Mouse (Mus musculus) spleen, postnatal 10 days (tissue): Measurements from ENCODE around the gene Ggt5.
A peak's percentile ranks its signal among the peaks of the same experiment; 100 is the strongest.

Experiments
- DNase-seq, 2 experiments: peaks; one replicate each; pipeline ENCODE4 v3.0.0; 2021 to 2022; ENCODE audit warnings: low spot score in 2 of 2

Ggt5 gene

DNA sequence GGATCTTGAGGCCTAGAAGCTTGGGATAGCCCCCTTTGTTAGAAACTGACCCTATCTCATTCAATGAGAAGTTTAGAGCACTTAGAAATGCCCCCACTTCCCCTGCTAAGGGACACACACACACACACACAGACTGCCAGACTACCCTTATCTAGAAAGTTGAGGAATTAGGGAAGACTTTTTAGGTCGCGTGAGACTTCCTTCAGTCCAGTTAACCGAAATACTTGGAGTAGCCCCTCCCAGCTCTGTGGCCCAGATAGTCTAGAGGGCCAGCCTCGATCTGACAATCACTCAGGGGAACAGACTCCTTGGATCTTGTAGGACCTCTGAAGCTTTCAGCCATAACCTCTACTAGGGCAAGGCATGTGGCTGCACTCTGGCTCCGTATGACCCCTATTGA lies 21.1 kb upstream of the Ggt5 start:
- no peak for DNase-seq

DNA sequence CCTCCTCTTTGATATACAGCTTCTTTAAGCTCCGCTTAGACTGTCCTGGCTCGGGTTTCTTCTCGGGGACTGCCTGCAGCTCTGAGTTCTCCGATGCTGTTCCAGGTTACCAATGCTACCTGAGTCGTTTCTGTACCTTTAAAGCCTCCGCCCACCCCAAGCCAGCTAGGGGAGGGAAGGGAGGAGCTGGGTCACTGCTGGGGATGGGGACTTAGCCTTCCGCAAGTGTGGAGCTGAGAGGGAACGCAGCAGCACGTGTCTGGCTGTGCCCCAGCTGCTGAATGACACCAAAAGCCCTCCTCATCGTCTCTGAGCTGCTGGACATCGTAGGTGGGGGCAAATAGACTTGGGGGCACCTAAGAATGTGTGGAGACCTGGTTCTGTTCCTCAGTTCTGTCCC lies 20.7 kb upstream of the Ggt5 start:
- no peak for DNase-seq

DNA sequence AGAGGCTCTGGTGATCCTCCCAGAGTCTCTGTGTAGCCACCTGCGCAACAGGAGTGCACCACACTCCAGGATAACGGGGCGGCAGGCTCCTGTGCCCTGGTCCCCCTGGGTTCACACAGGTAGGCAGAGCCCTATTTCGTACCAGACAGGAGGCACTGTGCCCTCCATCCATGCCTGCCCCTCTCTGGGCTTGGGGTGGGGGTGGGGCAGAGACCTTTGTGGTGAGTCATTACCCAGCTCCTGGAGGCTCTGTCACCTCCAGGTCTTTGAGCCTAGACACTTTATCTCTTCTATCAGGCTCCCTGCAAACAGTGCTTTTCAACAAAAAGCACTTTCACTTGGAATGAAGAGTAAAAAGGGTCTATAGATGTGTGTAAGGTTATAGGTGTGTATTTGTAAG lies 20.3 kb upstream of the Ggt5 start:
- no peak for DNase-seq

DNA sequence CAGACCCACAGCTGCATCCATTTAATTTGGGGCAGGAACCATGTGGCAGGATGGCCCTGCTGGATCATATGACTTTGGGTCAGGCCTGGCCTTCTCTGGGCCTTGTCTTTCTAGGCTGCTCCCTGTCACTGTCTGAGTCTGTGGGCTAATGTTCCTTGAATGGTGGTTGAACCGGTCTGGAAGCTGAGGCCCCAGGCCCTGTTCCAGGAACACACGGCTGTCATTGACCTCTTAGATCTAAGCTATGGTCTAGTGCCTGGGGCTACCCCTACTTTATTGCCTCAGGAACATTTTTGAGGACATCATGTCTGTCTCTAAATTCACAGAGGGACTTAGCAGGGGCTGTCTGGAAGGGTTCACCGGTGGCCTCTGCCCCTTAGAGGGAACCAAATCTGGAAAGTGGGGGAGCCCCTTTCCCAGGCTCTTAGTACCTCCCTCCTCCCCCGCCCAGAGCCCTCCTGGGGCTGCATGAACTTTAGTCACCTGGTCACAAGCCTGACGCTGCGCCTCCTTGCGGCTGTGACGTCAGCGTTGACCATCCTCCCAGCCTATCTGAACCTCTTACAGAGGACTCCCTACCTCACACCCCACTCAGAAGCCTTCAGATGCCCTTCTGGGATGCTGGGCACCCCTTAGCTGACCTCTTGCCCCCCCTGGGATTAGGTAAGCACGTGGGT lies 18.0 kb upstream of the Ggt5 start:
- DNase-seq, result no peak

DNA sequence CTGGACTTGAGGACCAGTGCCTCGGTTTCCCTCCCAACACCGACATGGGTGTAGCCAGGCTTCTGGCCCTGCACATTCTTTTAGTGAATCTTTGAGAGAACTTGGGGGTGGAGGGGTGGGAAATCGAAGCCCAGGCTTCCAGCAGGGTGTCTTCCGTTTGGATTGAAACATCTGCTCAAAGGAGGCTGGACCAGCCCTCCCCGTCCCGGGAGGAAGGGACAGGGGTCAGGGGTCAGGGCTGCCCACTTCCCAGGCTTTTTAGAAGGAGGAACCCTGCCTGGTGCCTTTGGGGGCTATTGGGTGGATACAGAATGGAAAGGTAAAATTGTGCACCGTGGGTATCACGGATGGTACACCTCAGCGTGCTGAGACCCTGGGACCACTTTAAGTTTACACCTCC lies 17.2 kb upstream of the Ggt5 start:
- no peak for DNase-seq

DNA sequence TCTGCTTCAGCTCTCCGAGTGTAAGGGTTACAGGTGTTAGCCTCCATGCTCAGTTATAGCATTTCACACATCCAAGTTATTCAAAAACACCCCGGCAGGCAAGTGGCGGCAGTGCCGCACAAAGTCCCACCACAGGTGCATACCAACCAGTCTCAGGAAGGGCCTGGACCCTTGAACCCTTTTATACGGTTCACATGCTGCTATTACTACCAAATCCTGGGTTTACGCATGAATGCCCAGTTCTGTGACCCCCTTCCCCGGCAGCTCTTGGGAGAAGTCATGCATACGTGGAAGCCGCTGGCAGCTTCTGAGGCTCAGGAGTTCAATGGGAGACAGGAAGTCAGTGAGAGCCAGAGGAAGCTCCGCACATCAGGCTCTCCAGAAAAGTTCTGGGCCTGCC lies 16.0 kb upstream of the Ggt5 start:
- DNase-seq, result no peak

DNA sequence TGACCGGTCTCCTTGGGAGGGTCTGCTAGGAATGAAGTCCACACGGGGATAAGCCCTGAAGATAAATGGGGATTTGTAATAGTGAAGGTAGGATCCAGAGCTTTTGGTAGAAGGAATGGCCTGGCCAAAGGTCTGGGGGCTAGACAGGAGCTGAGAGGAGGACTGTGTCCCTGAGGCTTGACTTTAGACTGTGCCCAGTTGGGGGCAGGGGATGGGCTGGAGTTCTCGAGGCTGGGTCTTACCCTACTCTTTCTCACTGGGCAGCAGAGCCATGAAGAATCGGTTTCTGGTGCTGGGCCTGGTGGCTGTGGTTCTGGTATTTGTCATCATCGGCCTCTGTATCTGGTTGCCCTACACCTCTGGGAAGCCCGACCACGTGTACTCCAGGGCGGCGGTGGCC lies 15.2 kb upstream of the Ggt5 start:
- DNase-seq, result no peak

DNA sequence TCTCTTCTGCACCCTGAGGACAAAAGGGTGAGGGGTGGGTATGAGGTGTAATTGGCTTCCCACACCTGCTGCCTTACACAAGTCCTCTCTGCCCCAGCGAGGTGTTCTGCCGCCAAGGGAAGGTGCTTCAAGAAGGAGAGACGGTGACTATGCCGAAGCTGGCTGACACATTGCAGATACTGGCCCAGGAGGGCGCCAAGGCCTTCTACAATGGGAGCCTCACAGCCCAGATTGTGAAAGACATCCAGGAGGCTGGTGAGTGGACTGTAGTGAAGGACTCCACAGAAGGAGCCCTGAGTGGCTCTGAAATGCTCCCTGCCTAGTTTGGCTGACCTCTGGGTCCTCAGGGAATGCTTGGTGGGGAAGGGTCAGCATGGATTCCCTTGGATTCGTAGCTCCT lies 10.0 kb upstream of the Ggt5 start:
- no peak for DNase-seq

DNA sequence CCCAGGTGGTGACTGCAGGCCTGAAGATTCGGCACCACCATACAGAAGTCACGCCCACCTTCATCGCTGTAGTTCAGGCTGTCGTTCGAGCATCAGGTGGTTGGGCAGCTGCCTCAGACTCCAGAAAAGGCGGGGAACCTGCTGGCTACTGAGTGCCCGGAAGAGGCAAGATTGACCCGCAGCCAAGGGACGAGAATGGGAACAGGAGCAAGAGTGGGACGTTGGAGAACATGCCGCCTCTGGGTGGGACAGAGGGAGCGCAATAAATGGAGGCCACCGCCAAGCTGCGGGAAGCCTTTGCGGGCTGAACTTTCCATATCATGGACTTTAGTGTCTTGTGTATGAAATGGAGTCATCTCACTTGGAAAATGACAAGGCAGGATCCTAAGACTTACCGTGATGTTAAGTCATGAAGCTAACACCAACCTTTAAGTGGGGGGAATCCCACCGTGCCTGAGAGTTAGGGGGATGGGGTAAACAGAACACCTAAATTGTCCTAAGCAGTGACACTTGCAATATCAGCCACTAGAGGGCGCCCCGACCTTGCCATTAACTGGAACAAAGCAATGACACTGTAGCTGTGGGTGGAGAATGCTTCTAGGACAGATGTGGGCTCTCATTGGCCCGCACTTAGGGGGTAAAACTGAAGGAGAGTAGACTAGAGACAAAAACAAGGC lies 3.1 kb upstream of the Ggt5 start:
- DNase-seq, result peak; percentile 88 to 92

DNA sequence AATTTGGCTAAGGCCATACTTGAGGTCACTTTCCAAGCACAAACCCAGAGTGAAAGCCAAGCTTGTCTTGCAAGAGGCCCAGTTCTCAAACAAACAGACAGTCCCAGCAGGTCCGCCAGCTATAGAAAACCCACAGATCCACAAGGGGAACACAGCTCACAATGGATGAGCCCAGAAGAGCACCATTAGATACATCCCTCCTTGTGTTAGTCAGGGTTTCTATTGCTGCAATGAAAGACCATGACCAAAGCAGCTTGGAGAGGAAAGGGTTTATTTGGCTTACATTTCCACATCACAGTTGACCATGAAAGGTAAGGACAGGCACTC lies 2.6 kb upstream of the Ggt5 start:
- no peak for DNase-seq

DNA sequence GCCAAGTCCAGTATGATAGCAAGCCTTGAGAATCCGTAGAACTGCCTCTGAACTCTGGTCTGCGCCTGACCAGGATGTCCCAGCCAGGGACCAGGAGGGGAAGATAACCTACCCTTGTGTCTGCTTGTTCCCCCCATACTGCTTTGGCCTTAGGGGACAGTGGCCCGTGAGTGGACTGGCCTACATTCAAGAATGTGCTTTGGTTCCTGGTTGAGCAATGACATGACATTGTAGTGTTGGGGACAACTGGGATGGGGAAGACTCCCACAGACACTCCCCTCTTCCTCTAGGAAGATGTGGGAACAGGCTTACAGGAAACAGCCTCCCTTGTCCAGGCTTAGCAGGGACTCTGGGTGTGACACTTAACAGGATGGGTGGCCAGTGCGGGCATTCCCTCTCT lies 1.4 kb upstream of the Ggt5 start:
- DNase-seq, result no peak

DNA sequence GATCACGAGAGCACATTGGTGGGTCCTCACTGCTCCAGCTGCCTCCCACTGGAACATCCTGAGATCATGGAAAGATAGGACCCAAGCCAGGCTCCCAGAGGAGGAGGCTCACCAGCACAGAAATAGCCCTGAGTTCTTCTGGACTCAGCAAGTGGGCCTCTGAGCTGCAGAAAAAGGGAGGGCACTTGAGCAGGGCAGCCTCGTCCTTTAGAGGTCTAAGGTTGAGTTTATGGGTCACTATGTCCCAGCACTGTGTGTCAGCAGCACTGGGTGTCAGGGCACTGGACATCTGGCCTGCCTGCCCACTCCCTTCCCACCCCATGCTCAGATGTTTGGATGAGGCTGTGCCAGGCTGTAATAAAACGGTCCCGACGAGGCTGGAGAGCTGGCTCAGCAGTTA lies 804 bp upstream of the Ggt5 start:
- no peak for DNase-seq

DNA sequence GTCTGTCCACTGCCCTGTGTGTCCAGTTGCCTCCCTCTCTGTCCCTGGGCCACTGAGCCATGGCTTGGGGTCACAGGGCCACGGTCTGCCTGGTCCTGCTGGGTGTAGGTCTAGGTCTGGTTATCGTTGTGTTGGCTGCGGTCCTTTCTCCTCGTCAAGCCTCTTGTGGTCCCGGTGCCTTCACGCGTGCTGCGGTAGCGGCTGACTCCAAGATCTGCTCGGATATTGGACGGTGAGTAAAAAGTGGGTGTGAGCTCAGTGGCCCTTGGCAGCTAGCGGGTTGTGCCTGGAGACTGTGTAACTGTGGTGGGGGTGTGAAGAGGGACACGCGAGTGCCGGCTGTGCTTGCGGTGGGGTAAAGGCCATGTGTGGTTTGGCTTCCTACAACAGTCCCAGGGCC lies 511 bp downstream of the Ggt5 start:
- DNase-seq, result peak in 1 of 2 experiments; percentile 27

DNA sequence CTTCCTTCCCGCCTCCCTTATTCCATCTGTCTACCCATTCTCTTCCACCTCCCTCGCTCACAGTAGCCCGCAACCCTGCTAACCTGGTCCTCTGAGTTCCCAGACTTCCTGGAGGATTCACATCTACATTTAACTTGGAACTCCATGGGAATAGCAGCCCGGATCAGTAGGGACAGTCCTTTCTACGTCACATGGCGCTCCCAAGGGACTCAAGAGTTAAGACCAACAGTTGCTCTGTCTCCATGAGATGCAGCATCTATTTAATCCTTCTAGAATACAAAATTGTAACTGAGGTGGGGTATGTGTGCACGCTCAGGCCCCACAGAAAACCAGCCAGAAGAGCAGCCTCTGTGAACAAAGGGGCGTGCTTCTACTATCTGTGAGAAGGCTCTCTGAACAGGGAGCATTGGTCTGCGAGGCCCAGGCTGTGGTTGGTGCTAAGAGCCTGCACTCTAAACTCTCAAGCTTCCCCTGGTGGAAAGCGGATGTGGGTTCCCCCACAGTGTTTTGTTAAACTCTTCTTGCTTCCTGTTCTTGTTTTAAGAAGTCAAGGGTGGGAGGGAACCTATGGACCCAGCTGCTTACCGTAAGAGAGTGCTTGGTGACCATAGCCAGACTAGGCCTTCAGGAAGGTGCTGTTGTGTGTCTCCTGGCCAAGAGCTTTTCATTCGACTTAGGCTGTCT lies 2.2 kb downstream of the Ggt5 start:
- peak; percentile 38 to 80 for DNase-seq

DNA sequence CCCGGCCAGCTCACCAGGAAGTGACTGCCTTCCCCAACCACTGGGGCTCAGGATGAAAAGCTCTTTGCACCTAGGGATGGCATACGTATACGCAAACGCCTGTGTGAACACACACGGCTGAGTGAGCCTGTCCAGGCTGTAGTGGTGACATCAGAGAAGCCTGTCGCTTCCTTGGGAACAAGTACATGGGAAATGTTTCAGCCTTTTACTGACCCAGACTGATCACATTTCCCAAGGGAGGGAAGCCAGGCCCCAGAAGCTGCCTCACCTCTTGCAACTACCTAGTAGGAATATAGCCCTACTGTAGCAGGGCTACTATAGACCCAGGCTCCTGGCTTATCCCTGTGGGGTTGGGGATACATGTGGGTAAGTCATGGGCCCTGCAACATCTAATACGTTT lies 3.4 kb downstream of the Ggt5 start:
- peak in 1 of 2 experiments; percentile 14 for DNase-seq

DNA sequence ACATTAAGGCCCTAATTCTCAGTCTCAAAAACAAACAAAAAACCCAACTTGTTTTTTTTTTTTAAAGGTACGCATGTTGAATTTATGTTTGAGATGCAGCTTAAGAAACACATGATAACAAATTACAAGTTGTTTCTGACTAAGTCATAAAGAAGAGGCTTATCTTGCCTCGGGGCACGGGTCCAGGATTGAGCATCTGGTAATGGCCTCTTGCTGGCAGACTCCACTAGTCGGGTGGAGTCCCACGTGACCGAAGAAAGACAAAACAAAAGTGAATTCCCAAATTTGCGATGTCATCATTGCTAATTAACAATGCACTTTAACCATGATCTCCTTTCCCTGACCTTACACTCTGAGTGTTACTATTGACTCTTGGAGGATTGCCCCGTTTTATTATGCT lies 6.8 kb downstream of the Ggt5 start:
- DNase-seq, result no peak

DNA sequence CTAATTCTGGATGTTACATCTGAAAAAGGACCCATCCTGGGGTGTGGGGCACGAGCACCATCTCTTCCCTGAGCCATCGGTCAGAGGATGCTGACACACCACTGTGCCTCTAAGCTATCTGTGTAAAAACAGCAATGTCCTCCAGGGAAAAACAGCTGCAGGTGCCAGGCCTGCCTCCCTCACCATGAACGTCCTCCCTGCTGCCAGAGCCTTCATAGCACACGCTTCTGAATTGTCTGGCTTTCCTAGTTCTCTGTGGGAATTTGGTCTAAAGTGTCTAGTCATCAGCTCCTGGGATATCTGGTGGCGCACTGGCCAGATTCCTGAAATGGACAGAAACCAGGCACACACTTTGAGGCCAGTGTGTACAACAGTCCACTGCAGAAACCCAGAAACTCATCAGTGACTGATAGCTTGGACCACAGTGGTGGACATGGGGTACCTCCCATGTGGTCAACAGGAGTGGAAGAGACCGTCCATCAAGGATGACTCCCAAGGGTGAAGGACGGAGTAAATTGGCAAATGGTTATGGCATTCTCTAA lies 11.1 kb downstream of the Ggt5 start:
- no peak for DNase-seq

DNA sequence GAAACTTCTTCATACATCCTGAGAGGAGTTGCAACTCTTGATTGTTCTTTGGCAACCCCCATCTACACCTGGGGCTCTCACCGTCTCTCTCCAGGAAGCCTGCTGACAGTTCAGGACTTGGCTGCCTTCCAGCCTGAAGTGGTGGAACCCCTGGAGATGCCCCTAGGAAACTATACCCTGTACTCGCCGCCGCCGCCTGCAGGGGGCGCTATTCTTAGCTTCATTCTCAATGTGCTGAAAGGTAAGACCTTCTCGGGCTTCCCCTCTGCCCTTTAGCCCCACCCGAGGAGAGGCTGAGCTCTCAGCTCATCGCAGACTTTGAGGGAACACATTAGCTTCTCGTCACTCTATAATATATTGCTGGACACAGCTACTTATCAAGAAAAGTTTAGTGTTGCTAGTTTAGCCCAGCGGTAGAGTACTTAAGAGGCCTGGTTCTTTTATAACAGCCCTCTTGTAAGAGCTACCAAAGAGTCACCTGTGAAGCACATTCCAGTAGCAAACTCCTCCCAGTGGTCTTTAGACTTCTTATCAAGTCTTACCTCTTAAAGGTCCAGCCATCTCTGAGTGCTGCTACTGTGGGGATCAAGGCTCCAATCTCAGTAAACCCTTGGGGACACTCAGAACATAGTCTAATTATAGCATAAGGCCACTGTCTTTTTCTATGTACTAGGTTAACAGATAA lies 16.2 kb downstream of the Ggt5 start:
- peak in 1 of 2 experiments; percentile 62 for DNase-seq

DNA sequence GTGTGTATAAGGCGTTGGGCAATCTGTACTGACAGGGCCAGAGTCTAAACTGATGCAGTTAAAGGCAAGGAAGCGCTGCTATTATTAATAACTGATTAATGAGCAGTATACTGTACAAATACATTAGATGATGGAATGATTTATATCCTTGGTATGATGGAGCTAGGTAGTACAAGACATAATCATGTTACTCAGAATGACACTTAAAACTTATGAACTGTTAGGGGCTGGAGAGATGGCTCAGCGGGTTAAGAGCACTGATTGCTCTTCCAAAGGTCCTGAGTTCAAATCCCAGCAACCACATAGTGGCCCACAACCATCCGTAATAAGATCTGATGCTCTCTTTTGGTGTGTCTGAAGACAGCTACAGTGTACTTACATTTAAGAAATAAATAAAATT lies 18.1 kb downstream of the Ggt5 start:
- no peak for DNase-seq

DNA sequence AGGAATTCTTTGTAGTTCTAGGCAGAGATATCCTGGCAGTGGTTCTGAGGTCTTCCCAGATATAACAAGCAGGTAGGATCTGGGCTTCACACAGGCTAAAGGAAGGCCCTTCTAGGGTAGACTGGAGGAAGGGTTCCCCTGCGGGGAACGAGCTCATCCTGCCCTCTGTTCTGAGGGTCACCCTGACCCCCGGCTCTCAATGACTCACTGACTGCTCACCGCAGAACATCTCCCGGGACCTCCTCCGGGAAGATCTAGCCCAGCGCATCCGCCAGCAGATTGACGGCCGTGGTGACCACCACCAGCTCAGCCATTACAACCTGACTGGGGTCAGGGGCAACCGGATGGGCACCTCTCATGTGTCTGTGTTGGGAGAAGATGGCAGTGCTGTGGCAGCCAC lies 19.8 kb downstream of the Ggt5 start:
- DNase-seq, result no peak

DNA sequence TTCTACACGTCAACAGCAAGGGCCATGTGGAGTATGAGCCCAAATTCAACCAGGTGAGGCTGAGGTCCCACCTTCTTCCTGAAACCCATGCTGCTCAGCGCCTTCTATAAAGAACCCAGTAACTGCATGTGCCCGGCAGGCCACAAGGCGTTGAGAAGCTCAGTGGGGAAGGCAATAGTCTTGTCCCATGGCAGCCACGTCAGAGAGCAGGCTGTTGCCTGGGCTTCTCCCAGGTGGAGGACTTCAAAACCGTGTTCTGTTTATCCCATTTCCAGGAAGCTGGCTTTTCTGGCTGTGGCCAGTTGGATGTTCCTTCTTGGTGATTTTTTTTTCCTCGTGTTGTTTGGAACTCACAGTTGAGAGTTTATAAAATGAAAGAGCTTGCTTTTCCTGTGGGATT lies 21.3 kb downstream of the Ggt5 start:
- DNase-seq, result no peak

DNA sequence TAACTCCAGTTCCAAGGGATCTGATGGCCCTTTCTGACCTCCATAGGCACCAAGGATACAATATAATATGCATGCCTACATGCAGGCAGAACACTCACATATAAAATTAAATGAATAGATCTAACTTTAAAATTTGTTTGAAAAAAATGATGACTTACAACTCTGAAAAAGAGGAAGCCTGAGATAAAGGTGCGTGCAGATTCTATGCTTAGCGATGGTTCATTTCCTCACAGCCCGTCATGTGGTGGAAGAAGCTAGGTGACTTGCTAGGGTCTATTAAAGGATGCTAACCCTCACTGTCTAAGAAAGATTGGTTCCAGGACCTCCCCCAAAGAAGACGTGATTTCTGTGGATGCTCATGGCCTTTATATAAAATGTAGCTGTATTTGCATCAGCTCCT lies 26.9 kb downstream of the Ggt5 start:
- no peak for DNase-seq

DNA sequence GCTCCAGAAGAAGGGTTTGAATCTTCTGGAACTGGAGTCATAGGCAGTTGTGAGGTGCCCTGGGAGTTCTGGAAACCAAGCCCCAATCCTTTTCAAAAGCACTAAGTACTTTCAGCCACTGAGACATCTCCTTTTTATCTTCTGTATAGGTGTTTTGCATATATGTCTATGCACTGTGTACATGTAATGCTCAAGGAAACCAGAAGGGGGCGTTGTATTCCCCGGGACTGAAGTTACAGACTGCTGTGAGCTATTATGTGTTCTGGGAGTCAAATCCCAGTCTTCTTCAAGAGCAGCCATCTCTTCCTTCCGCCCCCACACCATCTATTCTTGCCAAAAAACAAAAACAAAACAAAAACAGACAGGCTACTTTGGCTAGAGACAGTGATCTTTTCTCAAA lies 31.7 kb downstream of the Ggt5 start:
- no peak for DNase-seq
